In the genomic region with DNA sequence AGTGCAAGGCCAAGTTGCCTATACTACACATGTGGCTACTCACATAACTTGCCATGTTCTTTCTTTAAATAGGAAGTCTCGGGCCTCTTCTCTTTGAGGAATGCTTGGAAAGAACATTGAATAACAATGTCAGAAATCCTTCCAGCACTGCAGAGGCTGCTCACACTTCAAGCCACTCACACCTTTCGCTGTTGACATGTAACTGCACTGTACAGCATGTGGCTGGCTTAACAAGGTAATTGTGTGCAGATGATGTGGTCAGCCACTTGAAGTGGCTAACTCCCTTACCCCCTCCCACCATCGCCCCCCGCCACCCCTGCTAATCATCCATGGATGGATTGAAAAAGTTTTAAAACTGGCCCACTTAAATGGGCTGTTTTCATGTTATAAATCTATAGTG, we compare ENCODE assay signal across 15 mouse cellular contexts. TPM values are rescaled to one million over a fixed set of nuclear protein-coding genes. Genes with fewer than 3 reads are reported as not detected.
DNase-seq lines count a peak whose midpoint lies in the region; ATAC-seq lines count a peak whose summit lies in the region.
"Had no signal": no experiment of that assay in that cellular context is flagged by ENCODE, and none has a peak within 500 bp of the region (broad histone marks: within the 10 kb centered on the region; RNA-seq: fewer than 3 reads in every experiment).

No protein-coding gene starts in this region.

- H3K9ac ChIP-seq in forebrain, embryonic 12.5 days, result no peak overlapping the region
- H3K9ac ChIP-seq: forebrain, embryonic 15.5 days; kidney, embryonic 15.5 days had no signal

- no peak overlapping the region for H3K4me2 ChIP-seq in forebrain, embryonic 12.5 days
- H3K4me2 ChIP-seq: forebrain, embryonic 15.5 days had no signal

- peaks cover 61% of the 10 kb centered on the region for H3K4me1 ChIP-seq in forebrain, embryonic 10.5 days
- H3K4me1 ChIP-seq in forebrain, embryonic 12.5 days, result peaks cover 21% of the 10 kb centered on the region

- no peak for DNase-seq in forebrain, embryonic 10.5 days (ENCODE audit: extremely low spot score, low spot score)
- DNase-seq in R1 (ENCODE audit: low read depth, low spot score), result peak; percentile 27
- DNase-seq in heart, adult 8-10 months (ENCODE audit: low spot score), result peak; percentile 48
- DNase-seq in heart, postnatal 4 days, result peak; percentile 82
- no peak for DNase-seq in cerebellum, adult 9-11 months
- no peak for DNase-seq in natural killer cell, adult 2 months (ENCODE audit: low spot score in 2 of 2)
- DNase-seq: cerebellum, postnatal 36 days; liver had no signal

- H3K9me3 ChIP-seq in forebrain, embryonic 10.5 days, result no peaks in the 10 kb centered on the region
- no peaks in the 10 kb centered on the region for H3K9me3 ChIP-seq in forebrain, embryonic 12.5 days
- H3K9me3 ChIP-seq: forebrain, embryonic 15.5 days; G1E; kidney, embryonic 15.5 days had no signal

- no peak overlapping the region for H3K4me3 ChIP-seq in forebrain, embryonic 10.5 days
- no peak overlapping the region for H3K4me3 ChIP-seq in forebrain, embryonic 12.5 days (replicated peaks)
- H3K4me3 ChIP-seq: forebrain, embryonic 15.5 days; kidney, embryonic 15.5 days had no signal

- no peak for ATAC-seq in forebrain, embryonic 12.5 days (ENCODE audit: low FRiP score)
- no peak for ATAC-seq in megakaryocyte, adult 5-6 weeks (ENCODE audit: poor library complexity, severe bottlenecking)
- ATAC-seq: forebrain, embryonic 15.5 days had no signal

- peaks cover 20% of the 10 kb centered on the region for H3K36me3 ChIP-seq in forebrain, embryonic 10.5 days (replicated peaks)
- H3K36me3 ChIP-seq in forebrain, embryonic 12.5 days (replicated peaks), result no peaks in the 10 kb centered on the region
- H3K36me3 ChIP-seq: forebrain, embryonic 15.5 days; G1E; kidney, embryonic 15.5 days had no signal

- 63% methylated on average over 4 of the region's 4 CpGs for WGBS in forebrain, embryonic 10.5 days
- 66% methylated on average over 4 of the region's 4 CpGs for WGBS in forebrain, embryonic 12.5 days

- H3K27ac ChIP-seq in forebrain, embryonic 10.5 days, result peak overlapping the region; percentile 96
- H3K27ac ChIP-seq in forebrain, embryonic 12.5 days, result no peak overlapping the region
- H3K27ac ChIP-seq: forebrain, embryonic 15.5 days; kidney, embryonic 15.5 days had no signal

- no peaks in the 10 kb centered on the region for H3K27me3 ChIP-seq in forebrain, embryonic 10.5 days (ENCODE audit: poor library complexity, severe bottlenecking)
- peaks cover 11% of the 10 kb centered on the region; the same call in 1 of the 2 replicates for H3K27me3 ChIP-seq in forebrain, embryonic 12.5 days
- H3K27me3 ChIP-seq: forebrain, embryonic 15.5 days; kidney, embryonic 15.5 days had no signal

RNA-seq across cellular contexts. Expression of a gene that starts 1.7 kb away (rescaled TPM):
- 11.2 and 11.7 TPM in 2 replicates for polyA plus RNA-seq in forebrain, embryonic 10.5 days (2016; fragmentation: Nextera tagmentation; extraction: Ambion mirVana)
- polyA plus RNA-seq in forebrain, embryonic 12.5 days (2016; fragmentation: Nextera tagmentation; extraction: Ambion mirVana), result 5.0 and 7.7 TPM in 2 replicates
- 100 to 1,000 TPM in 1 of 4 experiments, 10 to 100 TPM in 3; 53.9 to 107 (median 63.8) TPM for total RNA-seq in heart, adult 8-10 months (2022)
- total RNA-seq in heart, postnatal 4 days (2021), result 100 to 1,000 TPM; 160 to 233 TPM
- total RNA-seq in megakaryocyte, adult 5-6 weeks (2015), result 0.36 TPM in 1 of 2 replicates, not detected in the other
- total RNA-seq in megakaryocyte, adult 5-6 weeks (2017), result 0.12 TPM in 1 of 2 replicates, not detected in the other
- total RNA-seq: granulocyte monocyte progenitor cell, adult 5-6 weeks; megakaryocyte-erythroid progenitor cell, adult 5-6 weeks had no signal
- polyA plus RNA-seq: G1E had no signal

Comparison
In these comparisons a context has a peak if more than half of its experiments do, and no peak if none do; other contexts are left out.
1. DNase-seq: peak in R1 (single experiment), heart, adult 8-10 months (single experiment) and heart, postnatal 4 days (single experiment); none in forebrain, embryonic 10.5 days (single experiment), cerebellum, adult 9-11 months (single experiment) and natural killer cell, adult 2 months (0 of 2).
2. RNA of a gene that starts 1.7 kb away (total RNA-seq): 160 to 233 TPM in heart, postnatal 4 days and 53.9 to 107 TPM in heart, adult 8-10 months; 0.12 to 0.36 TPM in megakaryocyte, adult 5-6 weeks; every median in the first group is over 10 times any median in the second.